Mouse (Mus musculus) kidney, adult 8-10 months (tissue): ENCODE measurements at regions not wholly inside any gene's neighbourhood (a gene's known extent, or its start where the extent isn't known, plus 50 kb on each side); places are given as distances from the start of the nearest gene placed in this dataset.

Experiments used
- DNase-seq, 2 experiments: peaks; one replicate each; pipeline ENCODE4 v3.0.0; 2022

GRCm38 (mm10) chr14:15524245-15525033 lies 85.7 kb upstream of the Lrrc3b start:
- peak in 1 of 2 experiments; percentile 29 for DNase-seq

DNA sequence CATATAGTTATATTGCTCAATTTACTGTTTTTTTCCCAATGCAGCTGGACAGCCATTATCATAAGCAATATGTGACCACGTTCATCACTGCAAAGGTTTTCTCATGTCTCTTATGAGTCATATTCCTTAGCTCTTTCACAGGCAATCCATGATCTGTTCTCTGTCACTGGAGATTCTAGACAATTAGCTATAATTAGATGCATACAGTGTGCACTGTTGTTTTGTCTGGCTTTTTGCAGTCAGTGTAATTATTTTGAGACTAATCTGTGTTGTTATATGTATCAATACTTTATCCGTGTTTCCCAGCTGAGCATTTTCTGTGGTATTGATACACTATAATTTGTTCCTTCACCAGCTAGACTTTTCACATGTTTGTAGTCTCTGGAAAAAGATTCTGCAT lies 61.8 kb upstream of the Lrrc3b start:
- DNase-seq: no peak
